Mouse (Mus musculus) A20 (cell line): ENCODE results near the gene Snapc1.

ENCODE experiments used
- DNase-seq: peaks from one replicate; pipeline ENCODE4 v3.0.0-alpha.2; 2011; ENCODE audit warnings: low read depth, low spot score

The Snapc1 gene

DNA sequence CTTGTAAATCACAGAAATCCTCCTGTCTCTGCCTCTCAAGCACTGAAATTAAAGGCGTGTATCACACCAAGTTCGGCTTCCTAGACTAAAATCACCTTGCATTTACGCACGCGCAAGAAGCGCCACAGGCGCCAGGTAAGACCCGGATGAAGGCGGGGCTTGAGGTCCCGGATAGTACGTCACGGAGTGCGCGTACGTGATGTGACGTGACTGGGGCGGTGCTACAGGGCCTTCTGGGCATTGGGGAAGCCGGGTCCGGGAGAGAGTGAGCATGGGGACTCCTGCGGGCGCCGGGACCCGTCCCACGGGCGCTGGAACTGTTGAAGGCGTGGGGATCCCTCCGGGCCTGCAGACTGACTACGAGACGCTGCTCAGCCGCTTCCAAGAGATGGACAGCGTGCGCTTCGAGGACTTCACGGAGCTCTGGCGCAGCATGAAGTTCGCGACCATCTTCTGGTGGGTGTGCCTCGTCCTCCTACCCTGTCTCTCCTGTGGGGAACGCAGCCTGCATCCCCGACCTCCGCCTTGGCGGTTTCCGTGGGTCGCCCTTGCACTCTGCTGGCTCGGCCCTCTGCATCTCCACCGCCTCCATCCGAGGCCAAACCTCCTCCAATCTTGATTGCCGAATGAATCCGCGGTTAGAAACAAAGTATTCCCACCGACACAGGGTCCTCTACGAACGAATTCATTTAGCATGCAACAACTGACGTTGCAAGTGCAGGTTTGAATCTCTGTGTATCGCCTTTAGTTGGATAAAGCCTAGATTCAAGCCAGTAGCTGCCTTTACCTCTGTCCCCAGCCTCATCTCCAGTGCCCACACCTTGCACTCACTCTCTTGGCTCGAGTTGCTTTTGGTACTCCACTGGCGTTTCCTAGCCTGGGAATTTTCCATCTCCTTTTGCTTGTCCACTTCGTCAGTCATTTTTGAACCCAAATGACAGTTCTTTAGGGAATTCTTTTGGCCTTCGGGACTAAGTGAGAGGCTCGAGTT is at the start of gene Snapc1:
TSS of gene Snapc1 (plus strand) at position 191 of the 991 bp plus-strand sequence.
- DNase-seq: peak; percentile 96

DNA sequence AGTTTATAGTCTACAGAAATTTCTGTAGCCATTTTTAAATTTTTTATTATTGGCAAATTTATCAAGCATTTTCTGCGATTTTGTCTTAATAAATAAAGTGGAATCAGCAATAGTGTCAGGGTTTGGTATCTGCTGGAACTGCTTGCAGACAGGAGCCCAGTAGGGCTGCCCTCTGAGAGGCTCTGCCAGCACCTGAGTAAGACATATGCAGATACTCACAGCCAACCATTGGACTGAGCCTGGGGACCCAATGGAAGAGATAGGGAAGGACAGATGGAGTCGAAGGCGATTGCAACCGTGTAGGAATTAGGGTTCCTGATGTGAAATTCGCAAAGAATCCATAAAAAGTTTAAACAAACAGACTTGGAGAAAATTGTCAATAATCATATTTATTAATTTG is 45.8 kb upstream of the Snapc1 start:
- no peak for DNase-seq

DNA sequence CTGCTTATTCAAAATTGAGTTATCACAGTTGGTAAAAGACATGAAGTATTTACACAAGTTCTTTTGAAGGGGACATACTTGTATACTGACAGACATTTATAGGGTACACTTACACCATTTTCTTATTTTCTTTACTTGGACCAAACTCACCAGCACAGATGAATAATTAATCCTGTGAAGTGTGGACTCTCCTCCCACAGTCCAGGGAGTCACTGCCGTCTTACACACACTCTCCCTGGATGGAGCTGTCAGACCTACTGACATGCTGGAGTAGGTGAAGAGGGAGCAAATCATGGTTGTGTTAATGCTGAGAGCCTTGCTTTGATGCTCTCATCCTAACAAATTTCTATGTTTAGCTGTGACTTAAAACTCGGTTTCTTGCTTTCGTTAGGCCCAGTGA is 34.0 kb upstream of the Snapc1 start:
- no peak for DNase-seq

DNA sequence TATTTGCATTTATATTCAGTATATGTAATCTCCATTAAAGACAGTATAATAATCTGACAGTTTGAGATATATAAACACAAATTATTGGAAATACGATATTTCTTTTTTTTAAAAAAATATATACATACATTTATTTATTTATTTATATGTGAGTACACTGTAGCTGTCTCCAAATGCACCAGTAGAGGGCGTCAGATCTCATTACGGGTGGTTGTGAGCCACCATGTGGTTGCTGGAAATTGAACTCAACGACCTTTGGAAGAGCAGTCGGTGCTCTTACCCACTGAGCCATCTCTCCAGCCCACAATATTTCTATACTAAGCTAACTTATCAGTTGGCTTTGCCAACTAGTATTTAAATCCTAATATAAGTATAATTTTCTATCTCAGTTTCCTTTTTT is 33.0 kb upstream of the Snapc1 start:
- peak; percentile 51 for DNase-seq

DNA sequence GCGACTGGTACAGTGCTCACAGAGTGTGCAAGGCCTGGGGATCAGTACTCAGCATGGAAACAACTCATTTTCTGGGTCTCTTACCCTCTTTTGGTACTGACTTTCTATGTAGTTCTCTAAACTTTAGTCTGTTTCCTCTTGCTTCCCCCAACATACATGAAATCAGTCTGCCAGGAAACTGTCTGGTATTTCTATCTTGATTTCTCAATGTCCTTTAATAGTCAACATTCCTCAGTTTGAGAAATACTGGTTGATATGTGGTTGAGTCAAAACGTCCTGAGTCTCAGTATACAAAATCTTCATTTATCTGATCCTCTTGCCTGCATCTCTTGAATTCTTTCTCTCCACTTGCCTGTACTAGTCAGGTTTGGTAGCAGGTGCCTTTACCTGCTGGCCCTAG is 29.8 kb upstream of the Snapc1 start:
- no peak for DNase-seq

DNA sequence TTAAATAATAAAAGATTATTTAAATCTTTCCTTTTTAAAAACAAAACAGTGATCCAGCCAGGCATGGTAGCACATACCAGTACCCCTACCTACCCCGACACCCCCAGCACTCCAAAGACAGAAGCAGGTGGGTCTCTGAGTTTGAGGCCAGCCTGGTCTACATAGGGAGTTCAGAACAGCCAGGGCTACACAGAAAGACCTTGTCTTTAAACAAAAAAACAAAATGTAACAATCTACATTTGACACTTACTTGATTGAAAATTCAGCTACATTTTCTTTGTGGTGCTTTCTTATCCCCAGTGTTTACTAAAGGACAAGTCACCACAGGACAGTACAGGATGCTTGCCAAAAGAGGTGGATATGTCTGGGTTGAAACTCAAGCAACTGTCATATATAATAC is 26.9 kb upstream of the Snapc1 start, which contains the start of gene Gm49321:
TSS of gene Gm49321 (plus strand) at position 301 of the 400 bp plus-strand sequence.
- DNase-seq: no peak

DNA sequence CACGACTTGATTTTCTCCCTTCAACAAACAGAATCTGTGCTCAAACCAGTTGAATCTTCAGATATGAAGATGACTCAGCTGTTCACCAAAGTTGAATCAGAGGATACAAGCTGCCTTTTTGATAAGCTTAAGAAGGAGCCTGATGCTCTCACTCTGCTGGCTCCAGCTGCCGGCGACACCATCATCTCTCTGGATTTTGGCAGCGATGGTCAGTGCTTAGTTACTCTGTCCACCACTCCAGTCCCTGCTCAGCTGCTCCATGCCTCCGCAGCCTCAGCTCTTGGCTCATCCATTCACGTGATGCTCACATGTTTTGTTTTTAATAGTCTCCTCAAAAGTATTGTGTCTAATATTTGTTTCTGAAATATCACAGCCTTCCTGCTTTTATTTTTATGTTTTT is 24.7 kb upstream of the Snapc1 start:
- DNase-seq: no peak

DNA sequence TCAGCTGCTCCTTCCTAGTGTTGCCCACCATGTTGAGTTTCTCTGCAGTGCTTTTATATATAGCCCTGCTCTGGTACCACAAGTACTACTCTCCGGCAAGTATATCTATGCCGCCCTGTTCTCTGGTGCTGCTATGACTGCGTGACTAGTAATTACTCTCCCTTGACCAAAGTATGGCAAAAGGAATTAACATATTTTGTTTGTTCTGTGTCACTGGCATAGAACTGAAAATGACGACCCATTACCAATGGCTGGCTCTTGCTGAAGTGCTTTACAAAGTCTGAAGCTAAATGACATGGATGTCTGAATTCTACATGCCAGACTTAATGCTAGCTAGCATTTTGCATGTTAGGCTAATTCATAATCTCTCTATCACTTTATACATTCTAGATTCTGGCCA is 15.9 kb upstream of the Snapc1 start:
- no peak for DNase-seq

DNA sequence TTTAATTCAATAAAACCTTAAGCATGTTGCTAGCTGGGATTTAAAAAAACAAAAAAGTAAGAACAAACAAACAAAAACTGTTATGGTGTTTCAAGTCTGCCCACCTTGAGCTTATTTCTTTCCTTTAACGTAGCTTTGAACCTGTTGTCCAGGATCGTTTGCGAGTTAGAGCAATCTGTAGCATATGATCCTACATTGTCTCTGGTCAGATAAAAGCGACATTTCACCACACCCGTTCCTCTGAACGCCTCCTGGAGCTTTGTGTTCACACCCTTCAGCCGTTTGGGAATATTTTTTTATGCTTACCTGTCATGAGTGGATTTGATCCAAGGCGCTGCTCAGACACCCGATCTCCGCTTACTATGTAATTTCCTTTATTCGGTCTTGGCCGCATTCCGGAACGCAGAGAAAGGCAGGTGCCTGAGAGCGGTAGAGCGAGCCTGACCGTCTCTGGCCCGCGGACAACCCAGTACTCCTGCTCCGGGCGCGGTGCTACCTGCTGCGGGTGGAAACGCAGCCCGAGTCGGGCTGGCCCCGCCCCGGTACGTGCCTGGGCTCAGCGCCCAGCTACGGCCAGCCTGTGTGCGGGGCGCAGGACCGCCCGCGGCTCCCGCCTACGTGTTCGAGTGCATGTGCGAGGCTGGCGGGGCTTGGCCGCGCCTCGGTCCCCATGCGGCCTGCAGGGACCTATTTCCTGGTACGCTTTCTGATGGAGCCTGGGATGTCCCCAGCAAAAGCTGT is 14.8 kb upstream of the Snapc1 start:
- DNase-seq: no peak

DNA sequence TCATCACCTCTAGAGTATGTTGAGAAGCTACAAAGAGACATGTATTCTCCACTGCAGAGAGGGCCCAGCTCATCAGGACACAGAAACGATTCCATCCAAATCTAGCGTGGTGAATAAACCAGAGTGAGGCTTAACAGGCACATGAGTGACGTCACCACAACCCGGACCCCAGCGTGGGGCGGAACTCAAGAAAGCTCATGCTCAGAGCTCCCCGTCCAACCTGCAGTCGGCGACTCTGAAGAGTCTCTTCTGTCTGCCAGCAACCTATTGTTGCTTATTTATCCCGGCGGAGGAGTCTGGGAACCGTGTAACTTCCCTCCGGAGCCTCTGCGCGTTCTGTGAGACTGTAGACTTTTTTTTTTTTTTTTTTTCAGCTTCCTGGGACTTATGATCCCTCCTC is 11.4 kb upstream of the Snapc1 start:
- DNase-seq: no peak

DNA sequence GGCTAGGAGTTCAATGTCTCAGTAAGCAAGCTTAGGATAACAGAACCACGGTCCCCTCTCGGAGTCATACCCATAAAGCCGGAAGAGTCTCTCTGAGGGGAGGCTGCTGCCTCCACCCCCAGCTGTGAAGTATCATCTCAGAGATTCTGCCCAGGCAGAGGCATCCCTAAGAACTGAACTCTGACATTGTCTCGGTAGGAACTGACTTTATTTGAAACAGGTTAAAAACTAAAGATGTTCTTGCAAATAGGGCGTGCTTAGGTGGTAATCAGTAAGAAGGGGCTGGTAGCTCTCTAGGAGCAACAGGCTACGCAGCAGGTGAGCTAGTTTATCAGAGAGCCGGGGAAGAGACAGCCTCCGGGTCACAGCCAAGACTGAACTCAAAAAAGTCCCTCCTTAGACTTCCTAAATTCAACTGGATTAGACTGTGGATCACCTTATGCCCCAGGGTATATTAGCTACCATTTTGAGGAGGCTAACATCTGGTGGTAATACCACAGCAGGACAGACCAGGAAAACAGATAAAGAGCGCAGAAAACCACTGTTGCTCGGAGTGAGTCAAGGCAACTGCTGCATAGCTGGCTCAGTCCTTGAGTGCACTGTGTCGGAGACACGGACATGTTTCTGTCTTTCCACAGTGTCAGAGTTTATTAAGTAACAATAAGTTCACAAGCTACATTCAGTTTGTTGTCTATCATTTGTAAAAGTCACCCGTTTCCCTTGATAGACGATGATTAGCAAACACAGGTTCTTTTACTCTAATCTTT is 10.7 kb upstream of the Snapc1 start:
- no peak for DNase-seq

DNA sequence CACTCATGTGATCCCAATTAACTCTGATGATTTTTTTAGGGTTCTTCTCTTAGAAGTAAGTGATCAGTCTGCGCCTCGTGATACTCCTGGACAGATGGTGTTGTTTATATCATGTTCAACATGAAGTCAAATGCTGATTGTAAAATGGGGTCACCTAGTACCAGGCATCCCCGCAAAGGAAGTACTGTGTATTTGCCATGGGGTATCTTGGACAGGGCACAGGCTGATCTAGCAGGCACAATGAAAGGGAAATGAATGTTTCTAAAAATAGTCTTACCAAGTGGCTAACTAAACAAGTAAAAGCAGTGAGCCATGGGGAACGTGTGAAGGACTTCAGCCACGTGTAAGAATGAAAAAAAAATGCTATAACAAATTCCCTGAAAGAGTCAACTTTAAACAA is 9.5 kb upstream of the Snapc1 start:
- no peak for DNase-seq

DNA sequence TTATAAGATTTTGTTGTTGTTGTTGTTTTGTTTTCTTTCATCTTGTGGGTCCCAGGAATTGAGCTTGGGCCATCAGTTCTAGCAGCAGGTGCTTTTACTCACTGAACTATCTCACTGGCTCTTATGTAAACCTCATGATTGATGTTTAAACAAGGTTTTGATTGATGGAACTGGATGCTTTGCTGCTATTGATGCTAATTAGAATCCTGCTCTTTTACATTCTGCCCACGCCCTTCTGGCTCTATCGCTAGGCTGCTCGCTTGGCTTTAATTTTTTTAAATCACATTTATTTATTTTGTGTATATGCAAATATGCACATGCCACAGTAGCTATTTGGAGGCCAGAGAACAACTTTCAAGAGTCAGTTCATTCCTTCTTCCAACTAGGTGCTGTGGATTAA is 6.6 kb upstream of the Snapc1 start:
- DNase-seq: no peak

DNA sequence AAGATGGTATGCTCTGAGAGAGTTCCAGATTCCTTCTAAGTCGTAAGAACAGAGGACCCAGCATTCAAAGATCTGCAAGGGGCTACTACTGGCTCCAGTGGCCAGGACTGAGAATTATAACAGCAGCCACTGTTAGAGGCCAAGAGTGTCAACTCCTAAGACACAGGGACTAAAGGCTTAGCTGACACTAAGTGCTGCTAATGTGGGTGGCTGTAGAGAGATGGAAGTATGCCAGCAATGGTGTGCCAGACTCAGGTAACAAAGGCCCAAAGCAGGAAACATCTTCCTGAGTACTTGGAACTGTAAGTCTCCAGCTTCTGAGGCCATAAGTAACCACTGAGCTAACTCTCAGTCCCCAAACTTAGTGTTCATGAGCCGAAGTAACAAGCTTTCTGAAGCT is 5.5 kb upstream of the Snapc1 start:
- DNase-seq: no peak

DNA sequence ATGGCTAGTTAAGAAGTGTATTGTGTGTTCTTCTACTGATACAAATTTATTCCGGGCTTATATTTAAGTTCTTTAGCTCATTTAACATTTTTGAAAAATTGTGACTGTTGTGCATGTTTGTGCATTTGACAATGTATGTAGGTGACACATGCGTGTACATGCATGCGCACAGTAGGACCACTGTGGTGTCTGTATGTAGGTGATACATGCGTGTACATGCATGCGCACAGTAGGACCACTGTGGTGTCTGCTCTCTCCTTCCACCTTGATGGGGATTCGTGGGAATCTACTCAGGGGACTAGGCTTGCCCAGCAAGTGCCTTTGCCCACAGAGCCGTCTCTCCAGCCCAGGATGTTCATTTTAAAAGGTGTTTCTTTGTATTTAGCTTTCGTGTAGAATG is 4.9 kb downstream of the Snapc1 start:
- no peak for DNase-seq

DNA sequence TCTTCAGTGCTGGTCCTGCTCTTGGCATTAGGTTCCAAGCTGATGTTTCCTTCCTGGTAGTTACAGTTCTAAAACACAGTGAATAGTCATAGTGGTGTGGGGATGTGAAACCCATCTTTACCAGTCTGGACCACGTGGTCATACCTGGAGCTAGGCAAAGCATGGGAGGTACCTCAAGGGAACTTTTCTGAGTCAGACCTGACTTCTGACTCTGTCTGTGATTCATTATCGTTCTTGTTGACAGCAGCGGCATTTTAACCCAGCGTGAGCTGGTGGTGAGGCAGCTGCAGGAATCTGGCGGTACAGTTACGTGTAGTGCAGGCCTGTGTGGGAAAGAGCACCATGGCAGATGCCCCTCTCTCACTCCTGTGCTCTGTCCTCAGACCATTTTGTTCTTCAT is 10.3 kb downstream of the Snapc1 start:
- no peak for DNase-seq

DNA sequence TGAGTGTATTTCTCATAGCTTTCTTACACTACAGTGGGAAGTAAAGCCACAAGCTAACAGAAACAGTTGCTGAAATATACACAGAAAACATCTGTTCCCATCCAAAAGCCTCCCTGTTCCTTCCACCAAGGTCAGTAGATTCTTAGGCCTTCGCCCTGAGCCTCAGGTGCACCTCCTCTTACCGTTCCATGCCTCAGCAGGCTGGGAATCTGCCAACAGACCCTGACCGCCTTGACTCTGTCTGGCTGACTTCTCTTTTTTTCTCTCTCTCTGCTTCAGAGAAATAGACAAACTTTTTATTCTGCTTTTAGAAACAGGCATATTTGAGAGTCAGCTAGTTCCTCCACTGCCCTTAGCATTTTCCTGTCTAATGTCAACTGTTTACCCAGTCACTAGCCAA is 13.9 kb downstream of the Snapc1 start:
- DNase-seq: peak; percentile 50

DNA sequence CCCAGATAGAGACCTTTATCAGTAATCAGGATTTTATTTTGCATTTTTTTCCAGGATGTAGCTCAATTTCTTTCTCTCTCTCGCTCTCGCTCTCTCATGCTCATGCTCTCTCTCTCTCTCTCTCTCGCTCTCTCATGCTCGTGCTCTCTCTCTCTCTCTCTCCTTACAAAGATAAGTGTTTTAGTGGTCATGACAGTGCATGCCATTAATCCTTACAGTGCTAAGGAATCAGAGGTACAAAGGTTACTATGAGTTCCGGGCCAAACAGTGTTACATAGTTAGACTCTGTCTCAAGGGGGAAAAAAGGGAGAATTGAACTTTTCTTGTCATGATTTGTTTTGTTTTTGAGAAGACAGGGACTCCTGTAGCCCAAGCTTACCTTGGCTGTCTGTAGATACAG is 15.4 kb downstream of the Snapc1 start:
- DNase-seq: no peak

DNA sequence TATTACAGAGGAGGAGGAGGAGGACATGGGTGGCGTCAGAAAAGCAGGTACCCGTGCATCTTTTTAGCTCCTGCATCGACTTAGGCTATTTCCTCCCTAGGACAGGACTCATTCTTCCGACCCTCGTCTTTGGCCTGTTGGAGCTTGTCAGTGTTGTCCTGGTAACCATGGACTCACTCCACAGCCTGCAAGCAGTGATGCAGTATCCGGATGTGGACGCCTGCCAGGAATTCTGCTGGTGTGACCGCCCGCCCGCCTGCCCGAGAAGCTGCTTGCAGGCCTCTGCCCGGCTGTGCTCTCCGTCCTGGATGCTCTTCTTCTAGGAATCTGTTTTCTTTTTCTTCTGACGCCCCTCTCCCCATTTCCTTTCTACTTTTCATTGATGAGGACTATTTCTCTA is 18.3 kb downstream of the Snapc1 start:
- DNase-seq: no peak

DNA sequence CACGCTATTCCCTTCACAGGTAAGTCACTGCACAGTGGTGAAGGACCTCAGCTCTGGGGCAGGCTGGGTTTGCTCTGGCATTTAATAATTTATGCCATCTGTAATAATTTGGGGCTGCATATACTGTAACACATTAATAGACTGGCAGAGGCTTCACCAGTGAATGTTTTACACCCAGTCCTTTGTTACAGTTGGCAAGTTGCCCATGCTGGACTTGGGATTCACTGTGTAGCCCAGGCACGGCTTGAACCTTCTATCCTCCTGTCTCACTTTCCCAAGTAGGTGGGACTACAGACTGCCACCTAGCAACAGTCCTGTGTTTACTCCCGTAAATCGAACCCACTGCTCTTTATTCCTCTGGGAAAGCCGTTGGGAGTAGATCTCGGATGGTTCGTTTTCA is 22.0 kb downstream of the Snapc1 start:
- DNase-seq: no peak

DNA sequence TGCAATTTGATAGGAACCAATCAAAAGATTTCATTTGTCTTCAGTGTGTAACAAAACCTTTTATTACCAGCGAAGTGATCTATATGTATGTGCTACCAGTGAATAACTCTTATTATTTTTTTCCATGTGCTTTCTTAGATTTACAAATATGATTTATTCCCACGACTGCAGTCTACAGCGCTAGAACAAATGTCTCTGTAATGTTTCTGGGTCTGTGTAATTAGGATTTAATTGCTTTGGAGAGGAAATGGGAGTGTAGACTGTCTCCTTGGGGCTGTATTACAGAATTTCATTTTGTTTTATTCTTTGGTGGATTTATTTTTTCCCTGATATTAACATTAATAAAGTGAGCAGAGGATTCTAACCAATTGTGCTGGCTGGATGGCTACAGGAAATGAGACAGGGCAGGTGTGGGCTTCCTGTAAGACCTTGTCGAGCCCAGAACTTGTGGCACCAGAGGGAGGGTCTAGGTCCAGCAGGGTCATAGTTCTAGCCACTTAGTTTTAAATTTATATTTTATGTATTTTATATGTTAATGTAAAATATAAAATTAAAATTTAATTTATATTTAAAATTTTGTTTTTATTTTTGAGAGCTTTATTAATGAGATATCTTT is 24.2 kb downstream of the Snapc1 start:
- no peak for DNase-seq

DNA sequence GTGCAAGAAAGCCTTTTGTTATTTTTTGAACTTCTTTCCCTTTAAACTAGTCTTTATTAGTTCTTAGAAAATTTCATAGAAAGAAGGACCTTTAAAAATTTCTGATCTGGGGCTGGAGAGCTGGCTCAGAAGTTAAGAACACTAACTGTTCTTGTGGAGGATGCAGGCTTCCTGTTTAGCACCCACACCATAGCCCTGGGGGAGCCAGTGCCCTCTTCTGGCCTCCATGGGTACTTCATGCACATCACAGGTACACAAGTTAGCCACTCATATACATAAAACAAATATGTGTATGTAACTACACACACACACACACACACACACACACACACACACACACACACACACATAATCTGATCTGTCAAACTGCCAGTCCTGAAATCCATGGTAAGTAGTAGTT is 25.3 kb downstream of the Snapc1 start:
- DNase-seq: peak; percentile 66
